Comparison of ENCODE assay signal across 29 mouse cellular contexts in the genomic region with DNA sequence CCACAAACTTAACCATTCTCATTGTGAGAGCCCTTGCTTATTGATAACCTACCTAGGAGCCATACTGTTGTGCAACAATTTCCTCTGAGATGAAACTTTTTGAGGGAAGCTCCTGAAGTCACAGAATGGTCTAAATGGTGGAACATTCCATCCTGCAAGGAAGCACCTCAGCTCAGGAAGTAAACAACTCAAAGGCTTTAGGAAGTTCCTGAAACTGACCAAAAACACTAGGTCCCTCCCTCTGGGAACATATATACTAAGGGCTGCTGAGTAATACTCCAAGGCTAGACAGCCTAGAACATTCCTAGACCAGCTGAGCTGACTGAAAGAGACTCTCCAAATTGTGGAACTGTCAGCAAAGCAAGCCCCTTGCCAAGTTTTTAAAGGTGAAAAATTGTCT. TPM values are rescaled to one million over a fixed set of nuclear protein-coding genes. Genes with fewer than 3 reads are reported as not detected.
"Had no signal": no experiment of that assay in that cellular context is flagged by ENCODE, and none has a peak within 500 bp of the region (broad histone marks: within the 10 kb centered on the region; RNA-seq: fewer than 3 reads in every experiment).

No protein-coding gene starts in this region.

- H3K9me3 ChIP-seq: limb, embryonic 10.5 days; limb, embryonic 12.5 days; limb, embryonic 13.5 days; limb, embryonic 15.5 days; liver, embryonic 12.5 days; liver, embryonic 13.5 days; liver, embryonic 15.5 days; lung, embryonic 15.5 days; midbrain, embryonic 10.5 days; midbrain, embryonic 12.5 days; midbrain, embryonic 13.5 days; midbrain, embryonic 15.5 days; neural tube, embryonic 12.5 days; neural tube, embryonic 13.5 days had no signal

- DNase-seq: left cerebral cortex, postnatal 4 days; liver; liver, embryonic 13.5 days; liver, postnatal 0 days; lung, adult 18-20 months; lung, adult 2 months; lung, embryonic 14.5 days; lung, postnatal 10 days; lung, postnatal 14 days; lung, postnatal 36 days; lung, postnatal 4 days; midbrain, embryonic 14.5 days had no signal

- H3K27ac ChIP-seq: limb, embryonic 10.5 days; limb, embryonic 12.5 days; limb, embryonic 13.5 days; limb, embryonic 15.5 days; liver, embryonic 12.5 days; liver, embryonic 13.5 days; liver, embryonic 14.5 days; liver, embryonic 15.5 days; lung, embryonic 15.5 days; macrophage; midbrain, embryonic 10.5 days; midbrain, embryonic 12.5 days; midbrain, embryonic 13.5 days; neural tube, embryonic 12.5 days; neural tube, embryonic 13.5 days had no signal

- H3K4me3 ChIP-seq: limb, embryonic 10.5 days; limb, embryonic 12.5 days; limb, embryonic 13.5 days; limb, embryonic 15.5 days; liver, embryonic 12.5 days; liver, embryonic 13.5 days; liver, embryonic 15.5 days; lung, embryonic 15.5 days; megakaryocyte, embryonic 14.5 days; midbrain, embryonic 10.5 days; midbrain, embryonic 12.5 days; midbrain, embryonic 13.5 days; midbrain, embryonic 15.5 days; myocyte; neural tube, embryonic 12.5 days; neural tube, embryonic 13.5 days had no signal

- H3K4me1 ChIP-seq: limb, embryonic 12.5 days; limb, embryonic 13.5 days; limb, embryonic 15.5 days; liver, embryonic 13.5 days; liver, embryonic 15.5 days had no signal

- H3K36me3 ChIP-seq: limb, embryonic 10.5 days; limb, embryonic 12.5 days; limb, embryonic 13.5 days; limb, embryonic 15.5 days; liver, embryonic 12.5 days; liver, embryonic 13.5 days; liver, embryonic 15.5 days; lung, embryonic 15.5 days; midbrain, embryonic 10.5 days; midbrain, embryonic 12.5 days; midbrain, embryonic 13.5 days; midbrain, embryonic 15.5 days; neural tube, embryonic 12.5 days; neural tube, embryonic 13.5 days had no signal

- H3K27me3 ChIP-seq: limb, embryonic 12.5 days; limb, embryonic 13.5 days; limb, embryonic 15.5 days; lung, embryonic 15.5 days; midbrain, embryonic 12.5 days; midbrain, embryonic 13.5 days; midbrain, embryonic 15.5 days; neural tube, embryonic 12.5 days; neural tube, embryonic 13.5 days had no signal

- H3K9ac ChIP-seq: limb, embryonic 12.5 days; limb, embryonic 13.5 days; limb, embryonic 15.5 days; liver, embryonic 12.5 days; liver, embryonic 13.5 days; liver, embryonic 14.5 days; liver, embryonic 15.5 days; liver, postnatal 0 days; lung, embryonic 14.5 days; lung, embryonic 15.5 days; midbrain, embryonic 12.5 days; midbrain, embryonic 13.5 days; midbrain, embryonic 15.5 days; neural tube, embryonic 12.5 days; neural tube, embryonic 13.5 days had no signal

RNA-seq across cellular contexts. Expression of a gene that starts 32.9 kb away (rescaled TPM):
- polyA plus RNA-seq: macrophage, myocyte had no signal
